Mouse (Mus musculus) kidney, adult 9 months (tissue): ENCODE data around the gene Rhbdd2.
"Not testable (repeated sequence)": the region's sequence is repeated elsewhere in the genome, so short reads cannot be mapped to it uniquely, and the experiment has no call there.

Experiments
- DNase-seq: peaks from one replicate; pipeline ENCODE4 v3.0.0; 2022

The Rhbdd2 gene

GRCm38 (mm10) chr5:135632117-135632796, at the start of gene Rhbdd2:
Gene Rhbdd2, plus strand, starts transcription at chr5:135632618.
- peak; percentile 97 for DNase-seq

GRCm38 (mm10) chr5:135585691-135586090, 46.7 kb upstream of the Rhbdd2 start:
- no peak for DNase-seq

- DNase-seq, result no peak
Measured at GRCm38 (mm10) chr5:135587764-135588163, 44.7 kb upstream of the Rhbdd2 start.

- peak; percentile 85 for DNase-seq
Measured at GRCm38 (mm10) chr5:135589996-135590784, 42.2 kb upstream of the Rhbdd2 start.

GRCm38 (mm10) chr5:135604643-135605042, 27.8 kb upstream of the Rhbdd2 start:
- not testable (repeated sequence) for DNase-seq

- not testable (repeated sequence) for DNase-seq
Measured at GRCm38 (mm10) chr5:135606717-135607116, 25.7 kb upstream of the Rhbdd2 start.

GRCm38 (mm10) chr5:135607581-135607980, 24.8 kb upstream of the Rhbdd2 start:
- DNase-seq, result no peak

GRCm38 (mm10) chr5:135609794-135610193, 22.6 kb upstream of the Rhbdd2 start:
- no peak for DNase-seq

- not testable (repeated sequence) for DNase-seq
Measured at GRCm38 (mm10) chr5:135619741-135620140, 12.7 kb upstream of the Rhbdd2 start.

- DNase-seq, result no peak
Measured at GRCm38 (mm10) chr5:135620526-135620925, 11.9 kb upstream of the Rhbdd2 start.

GRCm38 (mm10) chr5:135621725-135622124, 10.7 kb upstream of the Rhbdd2 start:
- DNase-seq, result no peak

GRCm38 (mm10) chr5:135623006-135623563, 9.3 kb upstream of the Rhbdd2 start:
- DNase-seq, result no peak

GRCm38 (mm10) chr5:135628916-135629315, 3.5 kb upstream of the Rhbdd2 start:
- no peak for DNase-seq

- no peak for DNase-seq
Measured at GRCm38 (mm10) chr5:135629401-135629800, 3.0 kb upstream of the Rhbdd2 start.

GRCm38 (mm10) chr5:135630598-135630997, 1.8 kb upstream of the Rhbdd2 start:
- DNase-seq, result peak; percentile 83

- no peak for DNase-seq
Measured at GRCm38 (mm10) chr5:135632797-135633144, 353 bp downstream of the Rhbdd2 start.

GRCm38 (mm10) chr5:135639760-135640458, 7.5 kb downstream of the Rhbdd2 start:
- DNase-seq, result peak; percentile 49

GRCm38 (mm10) chr5:135640459-135640789, 8.0 kb downstream of the Rhbdd2 start:
- DNase-seq, result no peak

- no peak for DNase-seq
Measured at GRCm38 (mm10) chr5:135641028-135641427, 8.6 kb downstream of the Rhbdd2 start.

- DNase-seq, result peak; percentile 96
Measured at GRCm38 (mm10) chr5:135642686-135643551, 10.5 kb downstream of the Rhbdd2 start.

GRCm38 (mm10) chr5:135643552-135643842, 11.1 kb downstream of the Rhbdd2 start:
- DNase-seq, result no peak

- DNase-seq, result no peak
Measured at GRCm38 (mm10) chr5:135643869-135644268, 11.5 kb downstream of the Rhbdd2 start.

GRCm38 (mm10) chr5:135645330-135645729, 12.9 kb downstream of the Rhbdd2 start:
- no peak for DNase-seq
